ENCODE assay signal across 10 mouse cellular contexts in the genomic region with DNA sequence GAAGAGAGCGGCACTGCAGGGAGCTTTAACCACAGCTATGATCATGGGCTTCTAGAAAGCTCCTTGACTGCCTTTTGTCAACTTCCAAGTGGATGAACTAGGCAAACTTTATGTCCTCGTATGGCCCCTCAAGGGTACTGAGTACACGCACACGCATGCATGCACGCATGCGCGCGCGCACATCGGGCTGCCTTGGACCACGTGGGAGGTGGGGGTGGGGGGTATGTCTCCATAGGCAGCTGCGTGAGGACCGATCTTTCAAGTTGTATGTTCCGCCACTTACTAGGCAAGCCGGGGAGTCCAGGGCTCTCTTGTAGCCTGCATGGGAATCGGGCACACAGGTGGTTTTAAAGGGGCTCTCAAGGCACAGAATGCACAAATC. TPM values are rescaled to one million over a fixed set of nuclear protein-coding genes. Genes with fewer than 3 reads are reported as not detected.
DNase-seq lines count a peak whose midpoint lies in the region; ATAC-seq lines count a peak whose summit lies in the region.
"Had no signal": no experiment of that assay in that cellular context is flagged by ENCODE, and none has a peak within 500 bp of the region (broad histone marks: within the 10 kb centered on the region; RNA-seq: fewer than 3 reads in every experiment).

No protein-coding gene starts in this region.

- 0 out of 2 replicates have a peak overlapping the region, but pooled peaks have one; percentile 12 for H3K9ac ChIP-seq in limb, embryonic 12.5 days (replicated peaks)
- no peak overlapping the region for H3K9ac ChIP-seq in liver, embryonic 15.5 days

- H3K9me3 ChIP-seq in limb, embryonic 12.5 days: no peaks in the 10 kb centered on the region
- no peaks in the 10 kb centered on the region for H3K9me3 ChIP-seq in limb, embryonic 10.5 days (replicated peaks)
- no peaks in the 10 kb centered on the region for H3K9me3 ChIP-seq in liver, embryonic 15.5 days (replicated peaks)

- H3K27me3 ChIP-seq in limb, embryonic 12.5 days: no peaks in the 10 kb centered on the region
- H3K27me3 ChIP-seq in limb, embryonic 10.5 days (ENCODE audit: low read depth, poor library complexity, severe bottlenecking): no peaks in the 10 kb centered on the region
- H3K27me3 ChIP-seq in liver, embryonic 15.5 days: no peaks in the 10 kb centered on the region

- no peak for DNase-seq in frontal cortex, postnatal 14 days (ENCODE audit: low spot score in 2 of 2)
- no peak for DNase-seq in limb, embryonic 10.5 days (ENCODE audit: low spot score)
- DNase-seq in c-Kit-positive CD71-positive TER-119-positive erythroid progenitor cells, embryonic 14.5 days (ENCODE audit: low spot score): no peak
- DNase-seq in layer of hippocampus, adult 9-10 months (ENCODE audit: low spot score): no peak
- DNase-seq: embryo, embryonic 11 days had no signal

- no peaks in the 10 kb centered on the region for H3K36me3 ChIP-seq in limb, embryonic 12.5 days
- no peaks in the 10 kb centered on the region for H3K36me3 ChIP-seq in limb, embryonic 10.5 days
- no peaks in the 10 kb centered on the region for H3K36me3 ChIP-seq in liver, embryonic 15.5 days (replicated peaks)

- H3K27ac ChIP-seq in limb, embryonic 12.5 days: no peak overlapping the region
- H3K27ac ChIP-seq in limb, embryonic 10.5 days: no peak overlapping the region; the same call in 1 of the 2 replicates
- 0 out of 2 replicates have a peak overlapping the region, but pooled peaks have one; percentile 32 for H3K27ac ChIP-seq in brown adipose tissue, adult 24 weeks (replicated peaks; ENCODE audit: low read depth, low read length)
- H3K27ac ChIP-seq in liver, embryonic 15.5 days (replicated peaks): no peak overlapping the region

- no peak overlapping the region for H3K4me3 ChIP-seq in limb, embryonic 12.5 days (replicated peaks)
- no peak overlapping the region for H3K4me3 ChIP-seq in limb, embryonic 10.5 days
- 0 out of 2 replicates have a peak overlapping the region, but pooled peaks have one; percentile 27 for H3K4me3 ChIP-seq in brown adipose tissue, adult 24 weeks (ENCODE audit: insufficient read depth, low read depth, low read length)
- H3K4me3 ChIP-seq in liver, embryonic 15.5 days (replicated peaks): no peak overlapping the region

- peak; percentile 51; the same call in 1 of the 2 replicates for ATAC-seq in frontal cortex, adult (ENCODE audit: low TSS enrichment)
- ATAC-seq in limb, embryonic 12.5 days (ENCODE audit: insufficient number of reproducible peaks, insufficient read depth, low FRiP score, low TSS enrichment, low read depth): no peak
- ATAC-seq in liver, embryonic 15.5 days (ENCODE audit: insufficient read depth): no peak

- WGBS in limb, embryonic 12.5 days: 64% methylated on average over 16 of the region's 16 CpGs
- WGBS in limb, embryonic 10.5 days: 77% methylated on average over 16 of the region's 16 CpGs
- whole genome bisulfite sequencing in liver, embryonic 15.5 days (ENCODE audit: insufficient replicate concordance): 62% methylated on average over 16 of the region's 16 CpGs

- H3K4me2 ChIP-seq in limb, embryonic 12.5 days: peak overlapping the region; percentile 27
- peak overlapping the region; percentile 34; the same call in 1 of the 2 replicates for H3K4me2 ChIP-seq in liver, embryonic 15.5 days

- peaks cover 21% of the 10 kb centered on the region for H3K4me1 ChIP-seq in limb, embryonic 12.5 days (replicated peaks)
- H3K4me1 ChIP-seq in limb, embryonic 10.5 days: peaks cover 17% of the 10 kb centered on the region
- H3K4me1 ChIP-seq in brown adipose tissue, adult 24 weeks (ENCODE audit: control insufficient read depth, insufficient read depth, insufficient read length, low read length): no peaks in the 10 kb centered on the region; the same call in 1 of the 2 replicates
- peaks cover 14% of the 10 kb centered on the region for H3K4me1 ChIP-seq in liver, embryonic 15.5 days (replicated peaks)

RNA-seq across cellular contexts. Expression of a gene that starts 25.7 kb away (rescaled TPM):
- polyA plus RNA-seq in limb, embryonic 12.5 days (2016; fragmentation: Nextera tagmentation; extraction: Ambion mirVana): 0.99 and 2.6 TPM in 2 replicates
- 0.85 TPM in 1 of 2 replicates, not detected in the other for polyA plus RNA-seq in limb, embryonic 10.5 days (2016; fragmentation: Nextera tagmentation; extraction: Ambion mirVana)
- polyA plus RNA-seq in brown adipose tissue, adult 24 weeks (2012; ENCODE audit: insufficient read depth, insufficient read length, missing spikeins): not detected in 2 replicates
- 1.1 TPM in 1 of 2 replicates, not detected in the other for polyA plus RNA-seq in liver, embryonic 15.5 days (2015; fragmentation: Nextera tagmentation; extraction: Ambion mirVana)
- polyA plus RNA-seq: large intestine, adult 2 months had no signal
